3 mouse cellular contexts compared by ENCODE assay signal in genomic region chr11:101125008-101125407, GRCm38 (mm10). TPM values are rescaled to one million over a fixed set of nuclear protein-coding genes. Genes with fewer than 3 reads are reported as not detected.
"Had no signal": no experiment of that assay in that cellular context is flagged by ENCODE, and none has a peak within 500 bp of the region (broad histone marks: within the 10 kb centered on the region; RNA-seq: fewer than 3 reads in every experiment).

No protein-coding gene starts in this region.

RNA-seq across cellular contexts. Expression of gene Tubg2, which starts 30.7 kb away (rescaled TPM):
- total RNA-seq: common myeloid progenitor, adult 5-6 weeks; granulocyte monocyte progenitor cell, adult 5-6 weeks had no signal
- polyA plus RNA-seq: erythroblast, embryonic 14.5 days had no signal
